Mouse (Mus musculus): ENCODE data around the gene Mucl3.

DNA sequence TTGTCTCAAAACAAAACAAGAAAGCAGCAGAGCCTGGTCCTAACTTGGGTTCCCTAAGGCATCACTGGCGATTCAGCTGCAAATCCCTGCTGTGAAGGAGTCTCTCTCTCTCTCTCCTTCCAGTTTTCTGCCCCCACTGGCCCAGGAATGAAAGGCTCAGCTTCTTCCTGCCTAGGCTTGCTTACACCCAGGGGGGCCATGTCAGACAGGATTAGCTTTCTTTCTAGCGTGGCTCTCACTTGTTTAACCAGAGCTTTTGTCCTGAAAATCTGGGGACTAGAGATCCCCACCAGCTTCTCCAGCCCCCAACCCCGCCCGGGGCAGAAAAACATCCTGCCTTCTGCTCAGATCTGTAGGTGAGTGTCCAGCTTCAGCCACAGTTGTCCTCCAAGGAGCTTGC, 55.1 kb downstream of the Mucl3 start:
- TF ChIP-seq CTCF (IDR thresholded peaks at IDR 0.05; ENCODE audit: insufficient read depth, low read length), result no peak
- no peak for TF ChIP-seq POLR2A (IDR thresholded peaks at IDR 0.05; ENCODE audit: borderline replicate concordance, extremely low read depth, low read depth, low read length)
